Mouse (Mus musculus): ENCODE data around the gene Nhlh1.

The Nhlh1 gene

GRCm38 (mm10) chr1:172053541-172054440 lies 3.6 kb downstream of the Nhlh1 start:
- no peak for DNase-seq (ENCODE audit: low spot score in 2 of 2)

GRCm38 (mm10) chr1:172052766-172053279 lies 4.5 kb downstream of the Nhlh1 start:
- DNase-seq (ENCODE audit: low spot score in 2 of 2), result no peak

- no peak for DNase-seq (ENCODE audit: low spot score in 2 of 2)
These were observed 8.1 kb downstream of the Nhlh1 start for GRCm38 (mm10) chr1:172049131-172049782.

GRCm38 (mm10) chr1:172048241-172048734 lies 9.1 kb downstream of the Nhlh1 start:
- DNase-seq (ENCODE audit: low spot score in 2 of 2), result peak in 1 of 2 experiments; percentile 26

- peak; percentile 63 to 78 for DNase-seq (ENCODE audit: low spot score in 2 of 2)
These were observed 10.4 kb downstream of the Nhlh1 start for GRCm38 (mm10) chr1:172046938-172047337.

- peak in 1 of 2 experiments; percentile 35 for DNase-seq (ENCODE audit: low spot score in 2 of 2)
These were observed 11.0 kb downstream of the Nhlh1 start for GRCm38 (mm10) chr1:172046410-172046809.

- no peak for DNase-seq (ENCODE audit: low spot score in 2 of 2)
These were observed 27.5 kb downstream of the Nhlh1 start for GRCm38 (mm10) chr1:172029914-172030313.

DNA sequence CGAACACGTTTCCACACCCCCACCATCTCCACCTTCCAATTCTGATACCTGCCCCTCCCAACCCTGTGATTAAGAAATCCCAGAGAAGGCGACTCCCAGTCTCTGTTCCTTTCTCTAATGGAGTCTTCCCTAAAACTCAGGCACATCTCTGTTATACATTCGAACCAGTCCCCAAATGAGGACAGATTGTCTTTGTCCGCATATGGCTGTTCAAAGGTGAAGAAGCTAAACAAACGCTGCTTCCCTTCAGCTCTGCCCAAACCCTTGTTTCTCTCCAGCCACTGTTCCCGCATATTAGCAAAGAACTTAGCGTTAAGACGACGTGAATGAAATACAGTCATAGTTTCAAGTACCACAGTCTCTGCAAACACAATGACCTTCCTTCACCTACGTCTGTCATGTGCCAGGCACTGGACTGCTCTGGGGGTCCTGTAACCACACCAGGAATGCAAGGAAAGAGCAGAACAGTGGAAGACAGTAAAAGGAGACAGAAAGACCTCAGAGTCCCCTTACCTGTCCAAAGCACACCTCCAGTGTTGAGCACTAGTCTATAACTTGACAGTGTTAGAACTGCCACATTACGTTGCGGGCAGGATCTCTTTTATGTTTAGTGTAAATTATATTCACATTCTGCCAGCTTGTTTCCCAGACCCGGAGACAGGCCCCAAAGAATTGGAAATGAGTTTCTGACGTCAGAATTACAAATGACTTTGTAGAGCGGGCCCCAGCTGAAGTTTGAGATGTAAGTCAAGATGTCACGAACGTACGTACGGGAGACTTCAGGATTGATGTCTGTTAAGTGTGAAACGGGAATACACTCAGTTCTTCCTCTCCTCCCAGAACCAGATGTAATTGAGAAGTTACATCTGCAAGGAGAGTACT lies 28.7 kb downstream of the Nhlh1 start, which contains the start of gene Vangl2:
Vangl2 (minus strand) TSS at position 51 of the 882 bp plus-strand sequence.
- DNase-seq (ENCODE audit: low spot score in 2 of 2), result no peak

GRCm38 (mm10) chr1:172027809-172028102 lies 29.6 kb downstream of the Nhlh1 start:
- no peak for DNase-seq (ENCODE audit: low spot score in 2 of 2)

GRCm38 (mm10) chr1:172027010-172027808 lies 30.2 kb downstream of the Nhlh1 start:
- peak; percentile 87 to 90 for DNase-seq (ENCODE audit: low spot score in 2 of 2)

- peak in 1 of 2 experiments; percentile 52 for DNase-seq (ENCODE audit: low spot score in 2 of 2)
These were observed 31.0 kb downstream of the Nhlh1 start for GRCm38 (mm10) chr1:172026201-172026901.

- DNase-seq (ENCODE audit: low spot score in 2 of 2), result peak in 1 of 2 experiments; percentile 42
These were observed 32.0 kb downstream of the Nhlh1 start for GRCm38 (mm10) chr1:172025201-172025904.

DNA sequence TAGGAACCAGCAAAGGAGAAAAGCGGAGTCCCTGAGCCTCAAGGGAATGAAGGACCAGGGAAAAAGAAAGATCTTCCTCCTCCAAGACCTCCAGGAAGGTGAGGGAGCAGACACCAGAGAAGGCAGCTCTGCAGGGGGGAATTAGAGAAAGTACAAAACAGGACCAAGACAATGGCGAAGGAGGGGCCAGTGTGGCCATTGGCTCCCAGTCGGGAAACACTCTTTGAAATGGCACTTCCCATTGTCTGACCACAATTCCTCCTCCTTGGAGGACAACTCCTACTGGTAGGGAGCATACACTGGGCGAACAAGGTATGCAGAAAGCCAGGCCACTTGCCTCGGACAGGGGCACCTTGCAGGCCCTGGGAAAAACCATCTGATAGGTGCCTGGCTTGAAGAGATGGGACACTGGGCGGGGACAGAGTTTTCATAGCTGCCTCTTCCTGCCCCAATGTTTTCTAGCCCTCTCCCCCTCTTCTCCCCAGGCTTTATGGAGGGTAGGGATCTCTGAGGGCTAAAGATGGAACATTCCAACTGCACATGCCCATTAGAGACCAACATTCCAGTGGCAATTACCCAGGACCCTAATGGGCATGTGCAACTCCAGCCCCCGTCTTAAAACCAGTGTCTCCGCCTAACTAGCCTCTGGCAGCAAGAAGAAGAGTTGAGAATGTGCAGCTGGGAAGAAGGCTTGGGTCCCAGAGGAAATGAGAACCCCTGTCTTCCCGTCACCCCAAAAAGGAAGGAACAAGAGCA lies 33.1 kb downstream of the Nhlh1 start:
- no peak for DNase-seq (ENCODE audit: low spot score in 2 of 2)

- DNase-seq (ENCODE audit: low spot score in 2 of 2), result no peak
These were observed 37.4 kb downstream of the Nhlh1 start for GRCm38 (mm10) chr1:172019863-172020521.

DNA sequence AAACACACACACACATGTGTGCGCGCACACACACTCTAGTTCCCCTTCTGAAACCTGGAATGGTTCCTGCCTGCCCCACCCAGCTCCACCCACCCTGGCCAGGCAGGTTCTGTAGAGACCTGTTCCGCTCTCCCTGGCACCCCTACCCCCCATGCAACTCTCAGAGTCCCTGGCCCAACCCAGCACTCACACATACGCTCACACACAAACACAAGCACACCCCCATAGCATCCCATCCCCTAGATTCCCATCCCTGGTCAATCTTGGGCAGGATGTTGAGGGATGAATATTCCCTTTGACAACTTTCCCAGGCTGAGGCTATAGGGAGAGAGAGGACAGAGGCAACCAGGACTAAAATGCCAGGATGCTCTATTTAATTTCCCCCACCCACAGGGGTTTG lies 38.0 kb downstream of the Nhlh1 start:
- DNase-seq (ENCODE audit: low spot score in 2 of 2), result no peak

DNA sequence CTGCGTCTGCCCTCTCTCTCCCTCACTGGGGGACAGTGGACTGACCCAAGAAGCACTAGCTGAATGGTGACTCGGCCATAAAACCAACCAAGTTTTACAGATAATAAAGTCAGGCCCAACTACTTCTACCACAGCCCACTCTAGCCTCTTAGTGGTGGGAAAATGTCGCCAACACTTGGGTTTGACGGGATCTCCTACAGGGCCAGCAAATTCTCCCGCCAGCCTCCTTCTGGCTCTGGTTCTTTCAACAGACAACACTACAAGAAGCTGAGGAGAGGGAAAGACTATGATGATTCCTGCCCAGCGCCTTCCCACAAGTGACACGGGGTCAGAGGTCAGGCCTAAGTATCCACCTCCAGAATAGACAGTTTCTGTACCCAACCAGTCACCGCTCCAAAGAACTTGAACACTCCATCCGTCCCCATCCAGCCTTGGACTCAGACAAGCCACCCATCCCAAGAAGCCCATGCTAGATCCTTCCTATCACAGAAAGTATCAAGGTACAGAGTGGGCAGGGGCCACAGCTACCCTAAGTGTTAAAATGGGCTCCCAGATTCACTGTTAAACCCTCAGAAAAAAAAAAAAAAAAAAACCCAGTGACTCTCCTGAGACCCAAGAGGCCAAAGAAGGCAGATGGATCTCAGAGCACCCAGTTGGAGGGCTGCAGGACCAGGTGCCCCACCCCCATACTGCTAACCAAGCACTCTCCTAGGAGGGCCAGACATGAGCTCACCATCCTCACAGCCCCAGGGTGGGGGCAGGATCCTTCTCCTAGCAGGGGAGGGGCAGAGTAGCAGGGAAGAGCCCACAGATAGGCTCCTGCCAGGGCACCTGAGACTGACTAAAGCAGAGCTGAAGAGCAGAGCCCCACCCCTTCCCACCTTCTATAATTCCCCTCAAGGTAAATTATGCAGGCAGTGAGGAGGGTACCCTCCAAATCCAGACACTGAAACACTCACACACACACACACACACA lies 38.7 kb downstream of the Nhlh1 start:
- no peak for DNase-seq (ENCODE audit: low spot score in 2 of 2)

- DNase-seq (ENCODE audit: low spot score in 2 of 2), result no peak
These were observed 39.8 kb downstream of the Nhlh1 start for GRCm38 (mm10) chr1:172017517-172018070.
